Mouse (Mus musculus) MEL (cell line): ENCODE measurements around the gene Nudt14. TPM values are rescaled to one million over a fixed set of nuclear protein-coding genes. Genes with fewer than 3 reads are reported as not detected.

Experiments used
- DNase-seq: peaks from one replicate; pipeline ENCODE4 v3.0.0; 2011; ENCODE audit warnings: low read depth, low spot score
- H3K27ac ChIP-seq: 2 replicates; pipeline ENCODE4 v1.5.1; 2012; ENCODE audit warnings: low read depth, mild to moderate bottlenecking, control low read depth, low read length, moderate library complexity; ENCODE audit not compliant: control insufficient read depth
- H3K27me3 ChIP-seq, 2 experiments: fragments of 150-350 bp in 1 of 2; sonication (generic) in 1 of 2; 2 replicates each; pipeline ENCODE4 v1.6.1; 2012; ENCODE audit warnings: low read length in 2 of 2, mild to moderate bottlenecking in 2 of 2, improper control_type of control experiment in 1 of 2, moderate library complexity in 1 of 2; ENCODE audit not compliant: insufficient read depth in 2 of 2, control insufficient read depth in 1 of 2
- H3K36me3 ChIP-seq, 2 experiments: 2 replicates each; pipeline ENCODE4 v1.6.1; 2012 to 2014; ENCODE audit warnings: low read length in 2 of 2, improper control_type of control experiment in 1 of 2, inconsistent platforms in 1 of 2, mild to moderate bottlenecking in 1 of 2; ENCODE audit not compliant: insufficient read depth in 2 of 2, control insufficient read depth in 1 of 2
- H3K4me1 ChIP-seq, 2 experiments: fragments of 150-350 bp in 1 of 2; sonication (generic) in 1 of 2; 2 replicates each; pipeline ENCODE4 v1.6.1; 2012; ENCODE audit warnings: low read length in 2 of 2, improper control_type of control experiment in 1 of 2, mild to moderate bottlenecking in 1 of 2; ENCODE audit not compliant: insufficient read depth in 2 of 2, control insufficient read depth in 1 of 2
- H3K4me3 ChIP-seq, 2 experiments: fragments of 150-350 bp in 1 of 2; sonication (generic) in 1 of 2; 2 replicates each; pipeline ENCODE4 v1.5.1; 2012; ENCODE audit warnings: low read depth in 2 of 2, low read length in 2 of 2, mild to moderate bottlenecking in 2 of 2, moderate library complexity in 2 of 2, control low read depth in 1 of 2, improper control_type of control experiment in 1 of 2; ENCODE audit not compliant: control insufficient read depth in 1 of 2, insufficient read depth in 1 of 2
- H3K79me2 ChIP-seq: 2 replicates; pipeline ENCODE4 v1.6.1; 2012; ENCODE audit warnings: mild to moderate bottlenecking, low read length, moderate library complexity; ENCODE audit not compliant: control insufficient read depth, poor library complexity, insufficient read depth
- H3K9ac ChIP-seq: 2 replicates; pipeline ENCODE4 v1.6.1; 2012; ENCODE audit warnings: low read depth, mild to moderate bottlenecking, control low read depth, low read length, moderate library complexity; ENCODE audit not compliant: control insufficient read depth, poor library complexity, severe bottlenecking
- H3K9me3 ChIP-seq: fragments of 150-350 bp; sonication (generic); replicated peaks from 2 replicates; pipeline ENCODE4 v1.6.1; 2012; ENCODE audit warnings: mild to moderate bottlenecking, low read length, improper control_type of control experiment, moderate library complexity; ENCODE audit not compliant: insufficient read depth
- BHLHE40 ChIP-seq: IDR thresholded peaks from 2 replicates; pipeline ENCODE4 v1.6.1; 2012; ENCODE audit warnings: low read depth, mild to moderate bottlenecking, inconsistent platforms, low read length, improper control_type of control experiment, borderline replicate concordance
- CHD1 ChIP-seq: IDR thresholded peaks from 2 replicates; pipeline ENCODE4 v1.6.1; 2012; ENCODE audit warnings: low read depth, mild to moderate bottlenecking, inconsistent platforms, low read length, improper control_type of control experiment
- CHD2 ChIP-seq: IDR thresholded peaks from 2 replicates; pipeline ENCODE4 v1.6.1; 2011; ENCODE audit warnings: low read length, improper control_type of control experiment
- E2F4 ChIP-seq: IDR thresholded peaks from 2 replicates; pipeline ENCODE4 v1.6.1; 2011; ENCODE audit warnings: low read depth, low read length, improper control_type of control experiment, borderline replicate concordance
- ELF1 ChIP-seq: IDR thresholded peaks from 2 replicates; pipeline ENCODE4 v1.6.1; 2014; ENCODE audit warnings: low read depth, mild to moderate bottlenecking, inconsistent platforms, low read length, improper control_type of control experiment, moderate library complexity
- EP300 ChIP-seq, 2 experiments: IDR thresholded peaks; 2 replicates each; pipeline ENCODE4 v1.6.1; 2011; ENCODE audit warnings: improper control_type of control experiment in 2 of 2, low read length in 2 of 2, low read depth in 1 of 2, mild to moderate bottlenecking in 1 of 2
- HCFC1 ChIP-seq: IDR thresholded peaks from 2 replicates; pipeline ENCODE4 v1.6.1; 2012; ENCODE audit warnings: low read depth, mild to moderate bottlenecking, inconsistent platforms, low read length, improper control_type of control experiment, moderate library complexity
- MAFK ChIP-seq: IDR thresholded peaks from 2 replicates; pipeline ENCODE4 v1.6.1; 2011; ENCODE audit warnings: low read depth, mild to moderate bottlenecking, low read length, improper control_type of control experiment, borderline replicate concordance
- MAZ ChIP-seq: IDR thresholded peaks from 2 replicates; pipeline ENCODE4 v1.6.1; 2012; ENCODE audit warnings: low read depth, mild to moderate bottlenecking, inconsistent platforms, low read length, improper control_type of control experiment
- MXI1 ChIP-seq: IDR thresholded peaks from 2 replicates; pipeline ENCODE4 v1.6.1; 2011; ENCODE audit warnings: mild to moderate bottlenecking, low read depth, low read length, improper control_type of control experiment
- MYC ChIP-seq: IDR thresholded peaks from 2 replicates; pipeline ENCODE4 v1.6.1; 2011; ENCODE audit warnings: low read depth, mild to moderate bottlenecking, low read length, improper control_type of control experiment, moderate library complexity
- NRF1 ChIP-seq: IDR thresholded peaks from 2 replicates; pipeline ENCODE4 v1.6.1; 2014; ENCODE audit warnings: low read depth, mild to moderate bottlenecking, inconsistent platforms, low read length, improper control_type of control experiment, moderate library complexity; ENCODE audit not compliant: poor library complexity, insufficient read depth, severe bottlenecking
- POLR2A ChIP-seq, 2 experiments: IDR thresholded peaks; 2 replicates each; pipeline ENCODE4 v1.6.1; 2011 to 2012; ENCODE audit warnings: low read length in 2 of 2, mild to moderate bottlenecking in 2 of 2, control low read depth in 1 of 2, improper control_type of control experiment in 1 of 2, low read depth in 1 of 2, moderate library complexity in 1 of 2; ENCODE audit not compliant: control insufficient read depth in 1 of 2, insufficient read depth in 1 of 2, poor library complexity in 1 of 2
- POLR2AphosphoS5 ChIP-seq: IDR thresholded peaks from 2 replicates; pipeline ENCODE4 v1.6.1; 2012; ENCODE audit warnings: low read depth, borderline replicate concordance, mild to moderate bottlenecking, inconsistent platforms, low read length, moderate library complexity, mixed read lengths
- RAD21 ChIP-seq: IDR thresholded peaks from 2 replicates; pipeline ENCODE4 v1.6.1; 2011; ENCODE audit warnings: mild to moderate bottlenecking, low read depth, low read length, improper control_type of control experiment
- SMC3 ChIP-seq: IDR thresholded peaks from 2 replicates; pipeline ENCODE4 v1.6.1; 2011; ENCODE audit warnings: low read depth, low read length, improper control_type of control experiment
- TAL1 ChIP-seq: IDR thresholded peaks from 2 replicates; pipeline ENCODE4 v1.6.1; 2012; ENCODE audit warnings: mild to moderate bottlenecking, inconsistent platforms, low read length, moderate library complexity, mixed read lengths
- TCF12 ChIP-seq: IDR thresholded peaks from 2 replicates; pipeline ENCODE4 v1.6.1; 2014; ENCODE audit warnings: low read depth, mild to moderate bottlenecking, inconsistent platforms, low read length, improper control_type of control experiment, moderate library complexity
- USF1 ChIP-seq: IDR thresholded peaks from 2 replicates; pipeline ENCODE4 v1.6.1; 2014; ENCODE audit warnings: low read depth, mild to moderate bottlenecking, inconsistent platforms, low read length, improper control_type of control experiment, moderate library complexity
- ZC3H11A ChIP-seq: IDR thresholded peaks from 2 replicates; pipeline ENCODE4 v1.6.1; 2012; ENCODE audit warnings: low read depth, mild to moderate bottlenecking, inconsistent platforms, low read length, improper control_type of control experiment
- ZKSCAN1 ChIP-seq: IDR thresholded peaks from 2 replicates; pipeline ENCODE4 v1.6.1; 2012; ENCODE audit warnings: low read depth, mild to moderate bottlenecking, inconsistent platforms, low read length, improper control_type of control experiment, moderate library complexity
- polyA plus RNA-seq, 2 experiments: library from polyadenylated mRNA; stranded (reverse) in 1 of 2; unstranded in 1 of 2; fragments of >175 nt in 1 of 2; fragments of >200 nt in 1 of 2; gene quantifications; 2 replicates each; pipeline versions ENCODE4 v1.2.1 to v1.2.4; 2012; ENCODE audit warnings: low replicate concordance in 2 of 2, low read depth in 1 of 2; ENCODE audit not compliant: insufficient read length in 2 of 2, insufficient read depth in 1 of 2, missing spikeins in 1 of 2
- total RNA-seq: library from RNA; depleted of rRNA; stranded (reverse); fragments of 300-350 nt; gene quantifications from 2 replicates; pipeline ENCODE4 v1.2.3, GENCODE M21; 2012

The Nudt14 gene
- total and polyA plus RNA-seq, 3 experiments, result 19.0 to 61.0 TPM; not detected in 1

DNA sequence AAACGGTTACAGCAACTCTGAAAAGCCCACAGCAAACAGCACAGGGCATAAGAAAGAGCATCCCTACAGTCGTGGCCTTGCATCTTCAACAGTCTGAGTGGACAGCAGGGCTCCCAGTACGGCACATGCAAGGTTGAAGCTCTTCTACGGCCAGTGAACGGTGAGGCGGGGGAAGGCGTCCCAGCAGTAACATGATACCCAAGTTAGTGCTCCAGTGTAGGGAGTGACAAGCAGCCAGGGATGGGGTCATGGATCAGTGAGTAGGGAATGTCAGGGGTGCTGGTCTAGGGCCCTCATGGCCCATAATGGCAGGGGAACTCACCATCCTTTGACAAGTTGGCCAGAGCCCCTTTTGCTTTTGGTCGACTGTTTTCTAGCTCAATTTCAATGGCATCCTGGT lies 27.0 kb upstream of the Nudt14 start:
- peaks cover 0 to 53% of the 10 kb centered on the region in 2 experiments; a peak in 2 of 4 replicates for H3K36me3 ChIP-seq
- H3K9ac ChIP-seq, result no peak overlapping the region
- no peak overlapping the region for H3K4me3 ChIP-seq
- H3K4me1 ChIP-seq, result no peaks in the 10 kb centered on the region
- H3K27me3 ChIP-seq, result no peaks in the 10 kb centered on the region
- TF ChIP-seq TCF12, result no peak
- TF ChIP-seq TAL1, result no peak
- TF ChIP-seq HCFC1, result no peak
- TF ChIP-seq NRF1, result no peak
- TF ChIP-seq EP300 (IDR thresholded peaks at IDR 0.05; ENCODE audit: low read depth in 1 of 2, low read length in 2 of 2), result no peak
- no peak for TF ChIP-seq CHD2
- TF ChIP-seq BHLHE40, result no peak
- TF ChIP-seq ELF1, result no peak
- DNase-seq, result no peak
- no peak overlapping the region for H3K27ac ChIP-seq
- no peaks in the 10 kb centered on the region for H3K9me3 ChIP-seq
- H3K79me2 ChIP-seq, result no peaks in the 10 kb centered on the region

DNA sequence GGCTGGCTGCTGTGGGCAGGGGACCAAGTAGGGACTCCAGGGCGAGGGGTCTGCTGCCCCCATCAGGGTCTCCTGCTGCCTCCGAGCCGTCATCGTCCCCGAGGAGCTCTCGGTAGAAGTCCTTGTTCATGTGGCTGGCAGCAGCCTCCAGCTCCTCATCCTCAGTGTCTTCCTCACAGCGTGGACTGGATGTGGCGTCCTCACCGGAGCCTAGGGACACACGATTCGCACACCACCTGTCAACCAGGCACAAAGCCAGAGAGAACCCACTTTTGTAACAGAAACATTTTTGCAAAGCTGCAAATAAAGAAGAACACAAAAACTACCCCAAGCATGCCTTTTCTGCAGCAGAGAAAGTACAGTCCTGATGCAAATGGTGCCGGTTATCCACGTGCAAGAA lies 23.9 kb upstream of the Nudt14 start:
- no peaks in the 10 kb centered on the region for H3K9me3 ChIP-seq
- DNase-seq, result no peak
- no peaks in the 10 kb centered on the region for H3K4me1 ChIP-seq
- H3K27me3 ChIP-seq, result no peaks in the 10 kb centered on the region
- no peak overlapping the region for H3K4me3 ChIP-seq
- H3K9ac ChIP-seq, result no peak overlapping the region
- no peak overlapping the region for H3K27ac ChIP-seq
- H3K79me2 ChIP-seq, result no peaks in the 10 kb centered on the region
- peaks cover 0 to 48% of the 10 kb centered on the region in 2 experiments; a peak in 2 of 4 replicates for H3K36me3 ChIP-seq
- TF ChIP-seq E2F4 (no peak), POLR2A (IDR thresholded peaks at IDR 0.05; ENCODE audit: control insufficient read depth in 1 of 2, insufficient read depth in 1 of 2, low read depth in 1 of 2, low read length in 2 of 2, poor library complexity in 1 of 2) (0 out of 4 replicates have a peak, but pooled peaks of 1 of the 2 experiments have one; percentile 29)
- TF ChIP-seq, all 39 proteins: peak for 1

DNA sequence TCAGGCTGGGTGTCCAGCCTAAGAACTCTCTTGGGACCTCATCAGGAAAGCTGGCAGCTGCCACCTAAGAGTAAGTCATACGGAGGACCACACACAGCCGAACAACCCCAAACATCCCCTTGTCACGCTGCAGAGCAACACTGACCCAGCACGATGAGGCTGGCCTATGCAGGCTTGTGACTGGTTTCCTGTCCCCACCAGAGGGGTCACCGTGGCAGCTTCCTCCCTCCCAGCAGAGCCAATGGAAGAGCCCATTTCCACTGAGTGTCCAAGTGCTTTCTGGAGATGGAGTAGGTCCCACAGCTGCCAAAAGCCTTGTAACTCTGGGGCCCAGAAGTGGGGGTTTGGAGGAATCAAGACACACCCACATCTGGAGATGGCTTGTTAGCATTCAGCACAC lies 19.9 kb upstream of the Nudt14 start:
- H3K9ac ChIP-seq, result no peak overlapping the region
- no peak overlapping the region for H3K27ac ChIP-seq
- H3K36me3 ChIP-seq, result peaks cover 0 to 41% of the 10 kb centered on the region in 2 experiments; a peak in 2 of 4 replicates
- H3K4me3 ChIP-seq, result no peak overlapping the region
- DNase-seq, result no peak
- no peaks in the 10 kb centered on the region for H3K4me1 ChIP-seq
- H3K27me3 ChIP-seq, result no peaks in the 10 kb centered on the region
- TF ChIP-seq RAD21 (no peak), ZC3H11A (no peak), E2F4 (no peak), TAL1 (no peak), TCF12 (no peak), MYC (no peak), MAFK (no peak), MAZ (no peak), CHD1 (no peak), SMC3 (no peak), ZKSCAN1 (no peak), HCFC1 (no peak), POLR2AphosphoS5 (no peak), MXI1 (no peak), USF1 (no peak)
- H3K79me2 ChIP-seq, result no peaks in the 10 kb centered on the region
- no peaks in the 10 kb centered on the region for H3K9me3 ChIP-seq
